Mouse (Mus musculus) spleen, adult 2 months (tissue): ENCODE measurements around the gene Adck2. TPM values are rescaled to one million over a fixed set of nuclear protein-coding genes. Genes with fewer than 3 reads are reported as not detected.

Source experiments
- DNase-seq, 2 experiments: peaks; one replicate each; pipeline versions ENCODE4 v3.0.0 to v3.0.0-alpha.2; 2012 to 2021; ENCODE audit warnings: low spot score in 2 of 2, low read depth in 1 of 2
- H3K27ac ChIP-seq: fragments of 200-500 bp; 2 replicates; pipeline ENCODE4 v1.5.1; 2012; ENCODE audit warnings: low read length, inconsistent platforms; ENCODE audit not compliant: insufficient read depth
- H3K27me3 ChIP-seq: fragments of 200-500 bp; 2 replicates; pipeline ENCODE4 v1.6.1; 2012; ENCODE audit warnings: mild to moderate bottlenecking, moderate library complexity, low read length, inconsistent platforms; ENCODE audit not compliant: control insufficient read depth, insufficient read depth
- H3K36me3 ChIP-seq: fragments of 200-500 bp; 2 replicates; pipeline ENCODE4 v1.6.1; 2012; ENCODE audit warnings: mild to moderate bottlenecking, low read length, inconsistent platforms; ENCODE audit not compliant: control insufficient read depth, insufficient read depth
- H3K4me1 ChIP-seq: fragments of 200-500 bp; 2 replicates; pipeline ENCODE4 v1.6.1; 2011; ENCODE audit warnings: inconsistent platforms; ENCODE audit not compliant: control insufficient read depth, insufficient read depth, insufficient read length
- H3K4me3 ChIP-seq: fragments of 200-500 bp; 2 replicates; pipeline ENCODE4 v1.5.1; 2011; ENCODE audit warnings: mild to moderate bottlenecking, inconsistent platforms; ENCODE audit not compliant: insufficient read depth, insufficient read length; ENCODE audit errors: extremely low read depth
- CTCF ChIP-seq: fragments of 200-500 bp; IDR thresholded peaks from 2 replicates; pipeline ENCODE4 v1.5.1; 2011; ENCODE audit warnings: mild to moderate bottlenecking, inconsistent platforms; ENCODE audit not compliant: insufficient read depth, insufficient read length, insufficient replicate concordance; ENCODE audit errors: extremely low read depth
- POLR2A ChIP-seq: fragments of 200-500 bp; IDR thresholded peaks from 2 replicates; pipeline ENCODE4 v1.6.1; 2011; ENCODE audit warnings: low read depth, low read length, inconsistent platforms
- WGBS: fragments of 180-500 bp; shearing (Covaris S2); methylation state at CpG from one replicate; pipeline ENCODE4 v1.1.7; 2018; 5-methylcytosine and 5-hydroxymethylcytosine counted together
- polyA plus RNA-seq: library from polyadenylated mRNA; depleted of rRNA; stranded (reverse); fragments of >200 nt; gene quantifications from 2 replicates; pipeline ENCODE4 v1.2.3, GENCODE M21; 2012

Gene Adck2
- polyA plus RNA-seq, 1 experiment: 8.6 TPM

GRCm38 (mm10) chr6:39574951-39575350, 1.3 kb downstream of the Adck2 start:
- Histone ChIP-seq H3K27ac (no peak overlapping the region), H3K4me1 (peaks cover 10% of the 10 kb centered on the region; the same call in 1 of the 2 replicates), H3K4me3 (no peak overlapping the region; the same call in 1 of the 2 replicates), H3K36me3 (peaks cover 7% of the 10 kb centered on the region), H3K27me3 (no peaks in the 10 kb centered on the region)
- no peak for DNase-seq
- TF ChIP-seq POLR2A (no peak), CTCF (no peak)
- 73% methylated on average over 7 of the region's 7 CpGs for WGBS

- H3K27me3 ChIP-seq: no peaks in the 10 kb centered on the region
- TF ChIP-seq POLR2A (no peak), CTCF (no peak)
- H3K4me1 ChIP-seq: peaks cover 5% of the 10 kb centered on the region; the same call in 1 of the 2 replicates
- no peak overlapping the region for H3K4me3 ChIP-seq
- 94% methylated on average over 7 of the region's 7 CpGs for WGBS
- H3K36me3 ChIP-seq: peaks cover 21% of the 10 kb centered on the region
- no peak for DNase-seq
- no peak overlapping the region for H3K27ac ChIP-seq
Measured at GRCm38 (mm10) chr6:39579552-39579951, 5.9 kb downstream of the Adck2 start.

GRCm38 (mm10) chr6:39580558-39580957, 6.9 kb downstream of the Adck2 start:
- DNase-seq: no peak
- peaks cover 21% of the 10 kb centered on the region for H3K36me3 ChIP-seq
- no peaks in the 10 kb centered on the region for H3K4me1 ChIP-seq
- no peaks in the 10 kb centered on the region for H3K27me3 ChIP-seq
- no peak for TF ChIP-seq CTCF
- TF ChIP-seq POLR2A: no peak
- H3K4me3 ChIP-seq: no peak overlapping the region
- H3K27ac ChIP-seq: no peak overlapping the region
- 100% methylated on average over 2 of the region's 2 CpGs for WGBS

GRCm38 (mm10) chr6:39581087-39581784, 7.6 kb downstream of the Adck2 start:
- no peak overlapping the region for H3K27ac ChIP-seq
- peaks cover 21% of the 10 kb centered on the region for H3K36me3 ChIP-seq
- WGBS: 85% methylated on average over 7 of the region's 7 CpGs
- H3K4me1 ChIP-seq: no peaks in the 10 kb centered on the region
- TF ChIP-seq CTCF (no peak), POLR2A (no peak)
- no peak for DNase-seq
- H3K4me3 ChIP-seq: no peak overlapping the region
- no peaks in the 10 kb centered on the region for H3K27me3 ChIP-seq

- TF ChIP-seq POLR2A (no peak), CTCF (no peak)
- DNase-seq: no peak
- 95% methylated on average over 6 of the region's 6 CpGs for WGBS
- no peaks in the 10 kb centered on the region for H3K4me1 ChIP-seq
- H3K27me3 ChIP-seq: no peaks in the 10 kb centered on the region
- H3K4me3 ChIP-seq: no peak within 1 kb of the TSS
- H3K36me3 ChIP-seq: peaks cover 18% of the 10 kb centered on the region
- H3K27ac ChIP-seq: no peak within 1 kb of the TSS
Measured at GRCm38 (mm10) chr6:39585517-39585916, 11.8 kb downstream of the Adck2 start, which contains the start of gene Gm42420. TSS of gene Gm42420 (plus strand) at chr6:39585753.

GRCm38 (mm10) chr6:39591481-39591880, 17.8 kb downstream of the Adck2 start:
- WGBS: 95% methylated on average over 4 of the region's 4 CpGs
- Histone ChIP-seq H3K27ac (no peak overlapping the region), H3K36me3 (peaks cover 4% of the 10 kb centered on the region), H3K27me3 (no peaks in the 10 kb centered on the region), H3K4me3 (no peak overlapping the region), H3K4me1 (no peaks in the 10 kb centered on the region)
- no peak for DNase-seq
- TF ChIP-seq POLR2A: no peak

- Histone ChIP-seq H3K36me3 (peaks cover 3% of the 10 kb centered on the region), H3K4me1 (no peaks in the 10 kb centered on the region), H3K27me3 (no peaks in the 10 kb centered on the region), H3K27ac (peak within 1 kb of the TSS; percentile 93), H3K4me3 (peak within 1 kb of the TSS; percentile 84)
- DNase-seq: peak; percentile 87 to 91
- TF ChIP-seq CTCF: no peak
- TF ChIP-seq POLR2A: peak; percentile 67
- WGBS: under 1% methylated on average over 56 of the region's 56 CpGs
Measured at GRCm38 (mm10) chr6:39592401-39593214, 18.9 kb downstream of the Adck2 start, which contains the start of gene Ndufb2. TSS of gene Ndufb2 (plus strand) at chr6:39592574.
